8 mouse cellular contexts compared by ENCODE assay signal in the genomic region with DNA sequence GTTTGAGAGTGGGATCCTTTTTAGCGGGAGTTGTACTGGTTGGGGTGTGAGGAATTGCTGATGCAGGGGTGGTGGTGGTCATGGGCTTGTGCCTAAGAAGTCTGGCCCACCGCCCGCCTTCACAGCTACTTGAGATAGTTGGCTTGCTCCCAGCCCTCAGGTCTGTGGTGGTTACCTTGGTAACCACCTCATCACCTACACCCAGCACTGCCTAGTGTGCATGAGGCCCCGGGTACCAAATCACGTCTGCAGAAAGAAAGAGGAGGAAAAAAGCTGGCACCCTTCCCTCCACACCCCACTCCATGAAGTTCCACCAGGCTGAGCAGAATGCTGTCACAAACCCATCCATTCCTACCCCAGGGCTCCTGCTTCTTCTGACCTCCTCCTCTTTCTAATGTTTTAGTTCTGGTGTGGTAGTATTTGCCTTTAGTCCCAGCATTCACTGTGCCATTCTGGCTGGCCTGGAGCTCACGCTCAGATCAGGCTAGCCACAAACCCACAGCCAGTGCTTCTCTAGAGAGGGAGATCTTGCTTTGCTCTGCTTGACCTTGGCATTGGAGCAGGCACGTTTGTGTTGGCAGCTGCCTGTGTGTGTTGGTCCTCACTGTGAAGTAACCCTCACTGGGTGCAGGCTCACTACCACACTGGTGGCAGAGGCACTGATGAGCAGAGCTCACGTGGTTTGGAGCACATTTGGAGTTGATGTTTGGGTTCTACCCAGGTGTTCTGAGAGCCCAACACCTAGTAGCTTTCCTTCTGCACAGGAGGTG. TPM values are rescaled to one million over a fixed set of nuclear protein-coding genes. Genes with fewer than 3 reads are reported as not detected.
DNase-seq lines count a peak whose midpoint lies in the region.
"Had no signal": no experiment of that assay in that cellular context is flagged by ENCODE, and none has a peak within 500 bp of the region (broad histone marks: within the 10 kb centered on the region; RNA-seq: fewer than 3 reads in every experiment).

No protein-coding gene starts in this region.

- peak; percentile 90 for DNase-seq in heart, adult 11 months
- DNase-seq in heart, postnatal 36 days = no peak
- DNase-seq in right cerebral cortex, adult 18-20 months = peak; percentile 70
- no peak for DNase-seq in right cerebral cortex, postnatal 10 days (ENCODE audit: low spot score in 2 of 2)
- DNase-seq in left cerebral cortex, postnatal 25 days (ENCODE audit: low spot score in 2 of 2) = peak; percentile 43 to 82
- no peak for DNase-seq in thymus, postnatal 4 days
- no peak for DNase-seq in spleen, adult 18-20 months
- DNase-seq: lung, postnatal 14 days had no signal

- intact Hi-C loops in heart, postnatal 36 days (cut with DNase I) = no loop called here
- intact Hi-C loops in left cerebral cortex, postnatal 25 days (cut with DNase I) = no loop called here

RNA-seq across cellular contexts. Expression of a gene that starts 23.2 kb away (rescaled TPM):
- 10 to 100 TPM; 89.5 to 92.1 TPM for total RNA-seq in heart, postnatal 36 days (2021)
- 1,000 to 10,000 TPM; 1,368 to 1,474 TPM for total RNA-seq in left cerebral cortex, postnatal 25 days (2021)

Comparison
In these comparisons a context has a peak if more than half of its experiments do, and no peak if none do; other contexts are left out.
1. DNase-seq: peak in heart, adult 11 months (single experiment), right cerebral cortex, adult 18-20 months (single experiment) and left cerebral cortex, postnatal 25 days (2 of 2); none in heart, postnatal 36 days (0 of 2), right cerebral cortex, postnatal 10 days (0 of 2), thymus, postnatal 4 days (single experiment) and spleen, adult 18-20 months (0 of 2).
2. RNA of a gene that starts 23.2 kb away (total RNA-seq): 1,368 to 1,474 TPM in left cerebral cortex, postnatal 25 days; 89.5 to 92.1 TPM in heart, postnatal 36 days; every median in the first group is over 10 times any median in the second.